Mouse (Mus musculus): ENCODE results near the gene Mvb12a. TPM values are rescaled to one million over a fixed set of nuclear protein-coding genes. Genes with fewer than 3 reads are reported as not detected.

The Mvb12a gene
- polyA plus RNA-seq, 1 experiment from 2014 or later, result 82.4 TPM

GRCm38 (mm10) chr8:71554644-71555043 lies 11.9 kb downstream of the Mvb12a start:
- Histone ChIP-seq H3K4me2 (no peak overlapping the region), H3K4me3 (no peak overlapping the region), H3K27ac (no peak overlapping the region), H3K4me1 (peaks cover 12% of the 10 kb centered on the region), H3K9ac (no peak overlapping the region), H3K36me3 (no peaks in the 10 kb centered on the region), H3K27me3 (peaks cover 44% of the 10 kb centered on the region), H3K9me3 (no peaks in the 10 kb centered on the region)
- no peak for ATAC-seq (ENCODE audit: insufficient number of reproducible peaks, insufficient read depth, low FRiP score, low TSS enrichment, low read depth)
- 93% methylated on average over 2 of the region's 2 CpGs for WGBS

DNA sequence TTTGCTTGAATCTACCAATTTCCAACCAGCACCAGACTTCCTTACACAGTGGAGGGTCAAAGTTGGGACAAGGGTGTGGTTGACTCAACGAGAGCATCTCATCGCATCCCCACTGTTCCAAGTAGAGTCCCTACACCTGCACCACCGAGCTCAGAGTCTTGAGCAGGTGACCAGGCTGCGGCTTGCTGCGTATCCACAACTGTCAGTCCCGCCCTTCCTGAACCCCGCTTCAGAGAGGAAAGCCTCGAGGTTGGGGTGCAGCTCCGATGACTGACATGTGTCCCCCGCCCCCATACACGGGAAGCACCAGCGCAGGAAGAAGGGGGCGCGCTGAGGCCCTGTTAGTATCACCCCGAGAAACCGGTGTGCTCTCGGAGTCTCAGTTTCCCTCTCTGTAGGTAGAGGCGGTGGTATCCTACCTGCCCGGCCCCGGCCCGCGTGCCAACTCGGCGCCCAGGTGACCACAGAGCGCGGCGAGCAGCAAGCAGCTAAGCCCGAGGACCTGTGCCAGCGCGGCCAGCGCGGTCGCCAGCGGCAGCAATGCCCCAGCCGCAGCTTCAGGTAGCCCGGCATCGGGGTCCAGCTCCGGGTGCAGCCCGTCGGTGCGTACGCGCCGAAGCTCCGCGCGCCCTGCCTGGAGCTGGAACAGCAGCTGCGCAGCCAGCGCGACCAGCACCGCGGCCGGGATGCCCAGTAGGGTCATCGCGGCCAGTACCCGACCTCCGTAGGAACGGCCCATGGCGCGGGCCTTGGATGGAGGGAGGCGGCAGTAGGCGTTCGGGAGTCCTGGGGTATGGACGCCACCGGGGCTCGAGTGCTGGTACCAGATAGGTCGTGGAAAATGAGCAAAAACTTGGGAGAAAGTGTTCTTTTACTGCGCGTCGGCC lies 15.6 kb downstream of the Mvb12a start, which contains the start of gene Tmem221:
Gene Tmem221, minus strand, starts transcription at position 801 of the 887 bp plus-strand sequence.
- no peaks in the 10 kb centered on the region for H3K9me3 ChIP-seq
- H3K4me1 ChIP-seq, result peaks cover 21% of the 10 kb centered on the region
- no peak within 1 kb of the TSS for H3K27ac ChIP-seq
- peak within 1 kb of the TSS; percentile 56 for H3K9ac ChIP-seq
- peak within 1 kb of the TSS; percentile 43 for H3K4me3 ChIP-seq
- H3K4me2 ChIP-seq, result peak within 1 kb of the TSS; percentile 64
- no peaks in the 10 kb centered on the region for H3K36me3 ChIP-seq
- ATAC-seq (ENCODE audit: insufficient number of reproducible peaks, insufficient read depth, low FRiP score, low TSS enrichment, low read depth), result no peak
- 4% methylated on average over 70 of the region's 70 CpGs for WGBS
- peaks cover 80% of the 10 kb centered on the region for H3K27me3 ChIP-seq

GRCm38 (mm10) chr8:71558958-71559690 lies 16.4 kb downstream of the Mvb12a start:
- H3K9me3 ChIP-seq, result peaks cover 3% of the 10 kb centered on the region
- H3K4me2 ChIP-seq, result peak overlapping the region; percentile 64
- peak overlapping the region; percentile 56 for H3K9ac ChIP-seq
- H3K36me3 ChIP-seq, result no peaks in the 10 kb centered on the region
- WGBS, result 2% methylated on average over 24 of the region's 24 CpGs
- ATAC-seq (ENCODE audit: insufficient number of reproducible peaks, insufficient read depth, low FRiP score, low TSS enrichment, low read depth), result 0 out of 2 replicates have a peak, but pooled peaks have one; percentile 27
- H3K4me3 ChIP-seq, result peak overlapping the region; percentile 43
- H3K27me3 ChIP-seq, result peaks cover 89% of the 10 kb centered on the region
- no peak overlapping the region for H3K27ac ChIP-seq
- peaks cover 21% of the 10 kb centered on the region for H3K4me1 ChIP-seq

DNA sequence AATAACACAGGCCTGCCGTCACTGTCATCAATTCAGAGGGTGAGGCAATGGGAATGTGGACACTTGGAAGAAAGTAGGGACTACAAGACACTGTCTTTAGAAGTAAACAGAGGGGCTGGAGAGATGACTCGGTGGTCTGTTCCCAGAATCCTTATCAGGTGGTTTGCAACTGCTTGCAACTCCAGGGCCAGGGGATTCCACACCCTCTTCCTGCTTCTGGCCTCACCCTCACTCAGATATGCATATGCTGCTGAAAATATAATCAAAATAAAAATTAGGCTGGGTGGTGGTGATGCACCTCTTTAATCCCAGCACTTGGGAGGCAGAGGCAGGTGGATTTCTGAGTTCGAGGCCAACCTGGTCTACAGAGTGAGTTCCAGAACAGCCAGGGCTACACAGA lies 17.3 kb downstream of the Mvb12a start:
- no peaks in the 10 kb centered on the region for H3K36me3 ChIP-seq
- no peak for ATAC-seq (ENCODE audit: insufficient number of reproducible peaks, insufficient read depth, low FRiP score, low TSS enrichment, low read depth)
- H3K9ac ChIP-seq, result no peak overlapping the region
- H3K9me3 ChIP-seq, result peaks cover 6% of the 10 kb centered on the region
- peaks cover 92% of the 10 kb centered on the region for H3K27me3 ChIP-seq
- H3K4me1 ChIP-seq, result peaks cover 21% of the 10 kb centered on the region
- H3K4me3 ChIP-seq, result no peak overlapping the region
- no peak overlapping the region for H3K27ac ChIP-seq
- H3K4me2 ChIP-seq, result no peak overlapping the region
- 70% methylated on average over 3 of the region's 3 CpGs for WGBS

DNA sequence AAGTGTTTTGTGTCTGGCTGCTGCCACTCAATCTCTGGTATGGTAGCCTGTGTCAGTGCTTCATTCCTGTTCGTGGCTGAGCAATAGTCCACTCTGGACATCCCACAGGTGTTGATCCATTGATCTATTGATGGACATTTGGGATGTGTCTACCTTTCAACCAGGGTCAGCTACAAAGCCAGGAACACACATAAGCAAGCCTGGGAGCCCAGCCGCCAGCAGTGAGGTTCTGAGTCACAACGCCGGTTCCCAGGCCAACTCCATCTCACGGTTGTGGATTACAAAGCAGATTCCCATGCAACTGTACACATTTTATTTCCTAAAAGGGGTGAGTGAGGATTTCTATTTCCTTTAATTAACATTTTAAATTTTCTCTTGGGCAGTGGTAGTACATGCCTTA lies 18.0 kb downstream of the Mvb12a start:
- ATAC-seq (ENCODE audit: insufficient number of reproducible peaks, insufficient read depth, low FRiP score, low TSS enrichment, low read depth), result no peak
- Histone ChIP-seq H3K27ac (no peak overlapping the region), H3K4me1 (peaks cover 21% of the 10 kb centered on the region), H3K9me3 (peaks cover 6% of the 10 kb centered on the region), H3K9ac (no peak overlapping the region), H3K36me3 (no peaks in the 10 kb centered on the region), H3K4me2 (no peak overlapping the region), H3K4me3 (no peak overlapping the region), H3K27me3 (peaks cover 91% of the 10 kb centered on the region)
- 85% methylated on average over 5 of the region's 5 CpGs for WGBS

- no peak overlapping the region for H3K27ac ChIP-seq
- WGBS, result 4% methylated on average over 15 of the region's 15 CpGs
- peaks cover 6% of the 10 kb centered on the region for H3K9me3 ChIP-seq
- no peak for ATAC-seq (ENCODE audit: insufficient number of reproducible peaks, insufficient read depth, low FRiP score, low TSS enrichment, low read depth)
- H3K4me1 ChIP-seq, result peaks cover 21% of the 10 kb centered on the region
- no peaks in the 10 kb centered on the region for H3K36me3 ChIP-seq
- peaks cover 91% of the 10 kb centered on the region for H3K27me3 ChIP-seq
- H3K9ac ChIP-seq, result no peak overlapping the region
- H3K4me2 ChIP-seq, result no peak overlapping the region
- H3K4me3 ChIP-seq, result no peak overlapping the region
Observed at GRCm38 (mm10) chr8:71561401-71561800, 18.7 kb downstream of the Mvb12a start.

GRCm38 (mm10) chr8:71562751-71563150 lies 20.0 kb downstream of the Mvb12a start:
- peaks cover 83% of the 10 kb centered on the region for H3K27me3 ChIP-seq
- peak overlapping the region; percentile 35 for H3K4me3 ChIP-seq
- peak overlapping the region; percentile 37 for H3K9ac ChIP-seq
- H3K36me3 ChIP-seq, result no peaks in the 10 kb centered on the region
- peaks cover 6% of the 10 kb centered on the region for H3K9me3 ChIP-seq
- peak overlapping the region; percentile 56 for H3K4me2 ChIP-seq
- no peak overlapping the region for H3K27ac ChIP-seq
- WGBS, result under 1% methylated on average over 33 of the region's 33 CpGs
- peaks cover 21% of the 10 kb centered on the region for H3K4me1 ChIP-seq
- ATAC-seq (ENCODE audit: insufficient number of reproducible peaks, insufficient read depth, low FRiP score, low TSS enrichment, low read depth), result no peak

DNA sequence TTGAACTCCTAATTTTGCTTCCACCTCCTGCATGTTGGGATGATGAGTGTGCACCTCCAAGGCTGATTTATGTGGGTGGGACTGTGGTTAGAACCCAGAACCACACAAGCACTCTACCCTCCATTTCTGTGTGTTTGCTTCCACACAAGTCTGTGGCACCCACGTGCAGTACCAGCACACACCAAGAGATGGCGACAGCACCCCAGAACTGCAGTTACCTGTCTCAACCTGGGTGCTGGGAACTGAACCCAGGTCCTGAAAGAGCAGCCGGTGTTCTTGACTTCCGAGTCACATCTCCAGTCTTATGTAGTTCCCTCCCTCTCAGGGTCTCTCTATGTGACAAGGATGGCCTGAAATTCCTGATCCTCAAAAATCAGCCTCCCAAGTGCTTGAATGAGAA lies 21.3 kb downstream of the Mvb12a start:
- 81% methylated on average over 4 of the region's 4 CpGs for WGBS
- Histone ChIP-seq H3K4me1 (peaks cover 18% of the 10 kb centered on the region), H3K4me2 (no peak overlapping the region), H3K9me3 (peaks cover 6% of the 10 kb centered on the region), H3K4me3 (no peak overlapping the region), H3K27ac (no peak overlapping the region), H3K36me3 (no peaks in the 10 kb centered on the region), H3K9ac (no peak overlapping the region), H3K27me3 (peaks cover 82% of the 10 kb centered on the region)
- no peak for ATAC-seq (ENCODE audit: insufficient number of reproducible peaks, insufficient read depth, low FRiP score, low TSS enrichment, low read depth)

DNA sequence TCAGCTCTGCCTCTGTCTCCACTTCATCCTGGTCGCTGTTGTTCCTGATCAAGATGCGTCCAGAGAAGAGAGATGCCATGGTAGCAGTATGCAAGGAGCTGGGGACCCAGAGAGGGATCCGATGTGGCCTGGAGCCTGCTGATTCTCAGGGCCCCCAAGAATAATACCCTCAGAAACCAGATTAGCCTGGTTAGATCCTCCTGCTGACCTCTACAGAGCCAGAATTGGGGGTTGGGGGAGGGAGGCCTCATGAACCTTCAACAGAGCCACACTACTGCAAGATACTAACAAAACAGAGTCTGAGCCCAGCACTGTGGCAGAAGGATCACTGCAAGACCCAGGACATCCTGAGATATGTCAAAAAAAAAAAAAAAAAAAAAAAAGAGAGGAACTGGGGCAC lies 23.8 kb downstream of the Mvb12a start, which contains the start of gene Nxnl1:
Gene Nxnl1, minus strand, starts transcription at position 101 of the 400 bp plus-strand sequence.
- Histone ChIP-seq H3K36me3 (no peaks in the 10 kb centered on the region), H3K27me3 (peaks cover 63% of the 10 kb centered on the region), H3K4me1 (peaks cover 28% of the 10 kb centered on the region), H3K9ac (0 out of 2 replicates have a peak within 1 kb of the TSS, but pooled peaks have one; percentile 21), H3K4me3 (no peak within 1 kb of the TSS), H3K9me3 (peaks cover 6% of the 10 kb centered on the region), H3K27ac (no peak within 1 kb of the TSS), H3K4me2 (no peak within 1 kb of the TSS)
- ATAC-seq (ENCODE audit: insufficient number of reproducible peaks, insufficient read depth, low FRiP score, low TSS enrichment, low read depth), result no peak
- WGBS, result 42% methylated on average over 3 of the region's 3 CpGs

- 72% methylated on average over 7 of the region's 7 CpGs for WGBS
- ATAC-seq (ENCODE audit: insufficient number of reproducible peaks, insufficient read depth, low FRiP score, low TSS enrichment, low read depth), result no peak
Observed at GRCm38 (mm10) chr8:71567587-71567986, 24.9 kb downstream of the Mvb12a start.

GRCm38 (mm10) chr8:71568387-71568937 lies 25.7 kb downstream of the Mvb12a start, which contains the start of gene Slc27a1:
Gene Slc27a1 (plus strand): TSS chr8:71568882.
- H3K9ac ChIP-seq, result peak within 1 kb of the TSS; percentile 65
- H3K4me3 ChIP-seq, result peak within 1 kb of the TSS; percentile 61
- peaks cover 6% of the 10 kb centered on the region for H3K9me3 ChIP-seq
- H3K4me1 ChIP-seq, result peaks cover 34% of the 10 kb centered on the region
- WGBS, result 11% methylated on average over 13 of the region's 13 CpGs
- peak within 1 kb of the TSS; percentile 83 for H3K27ac ChIP-seq
- peaks cover 44% of the 10 kb centered on the region for H3K27me3 ChIP-seq
- no peaks in the 10 kb centered on the region for H3K36me3 ChIP-seq
- H3K4me2 ChIP-seq, result peak within 1 kb of the TSS; percentile 84
- no peak for ATAC-seq (ENCODE audit: insufficient number of reproducible peaks, insufficient read depth, low FRiP score, low TSS enrichment, low read depth)

More at GRCm38 (mm10) chr8:71567587-71567986, 24.9 kb downstream of the Mvb12a start:
- Histone ChIP-seq H3K9ac (no peak overlapping the region), H3K4me1 (peaks cover 32% of the 10 kb centered on the region), H3K9me3 (peaks cover 6% of the 10 kb centered on the region), H3K4me2 (no peak overlapping the region), H3K27me3 (peaks cover 52% of the 10 kb centered on the region), H3K36me3 (no peaks in the 10 kb centered on the region), H3K4me3 (no peak overlapping the region), H3K27ac (no peak overlapping the region)

All from embryonic facial prominence, embryonic 13.5 days (tissue).